Mouse (Mus musculus): ENCODE data around the gene Gm8994.
A peak's percentile ranks its signal among the peaks of the same experiment; 100 is the strongest.
"Not testable (repeated sequence)": the region's sequence is repeated elsewhere in the genome, so short reads cannot be mapped to it uniquely, and the experiment has no call there.

Gm8994 gene

DNA sequence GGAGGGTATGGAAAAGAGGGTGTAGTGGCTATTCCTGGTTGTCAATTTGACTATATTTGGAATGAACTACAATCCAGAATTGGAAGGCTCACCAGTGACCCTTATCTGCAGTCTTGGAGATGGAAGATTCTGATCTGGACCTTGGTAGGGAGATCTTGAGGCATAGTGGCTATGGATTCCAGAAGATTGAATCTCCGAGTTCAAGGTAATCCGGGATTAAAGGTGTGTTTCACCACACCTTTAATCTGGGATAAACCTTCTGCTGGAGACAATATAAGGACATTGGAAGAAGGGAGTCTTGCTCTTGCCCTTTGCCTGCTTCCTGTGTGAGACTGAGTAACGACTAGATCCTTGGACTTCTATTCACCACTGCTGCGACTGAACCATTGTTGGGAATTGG, at the start of gene Gm8994:
Gene Gm8994 (plus strand): TSS at position 301 of the 400 bp plus-strand sequence.
- not testable (repeated sequence) for DNase-seq (ENCODE audit: low read depth)

DNA sequence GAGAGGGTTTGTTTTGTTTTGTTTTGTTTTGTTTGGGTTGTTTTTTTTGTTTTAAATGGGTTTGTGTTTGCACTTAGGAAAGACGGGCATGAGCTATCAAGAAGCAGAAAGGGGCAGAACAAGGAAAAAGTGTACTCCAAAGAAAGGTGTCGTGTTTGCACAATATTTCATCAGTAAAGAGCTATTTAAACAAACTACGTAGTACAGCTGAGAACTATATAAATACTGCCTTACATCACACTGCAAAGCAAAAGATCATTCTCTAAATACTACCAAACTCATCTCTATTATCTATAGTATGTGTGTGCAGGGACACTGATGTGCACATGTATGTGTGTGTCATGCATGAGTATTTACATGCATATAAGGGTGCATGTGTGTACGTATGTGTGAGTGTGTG, 49.7 kb upstream of the Gm8994 start:
- no peak for DNase-seq (ENCODE audit: low read depth)

DNA sequence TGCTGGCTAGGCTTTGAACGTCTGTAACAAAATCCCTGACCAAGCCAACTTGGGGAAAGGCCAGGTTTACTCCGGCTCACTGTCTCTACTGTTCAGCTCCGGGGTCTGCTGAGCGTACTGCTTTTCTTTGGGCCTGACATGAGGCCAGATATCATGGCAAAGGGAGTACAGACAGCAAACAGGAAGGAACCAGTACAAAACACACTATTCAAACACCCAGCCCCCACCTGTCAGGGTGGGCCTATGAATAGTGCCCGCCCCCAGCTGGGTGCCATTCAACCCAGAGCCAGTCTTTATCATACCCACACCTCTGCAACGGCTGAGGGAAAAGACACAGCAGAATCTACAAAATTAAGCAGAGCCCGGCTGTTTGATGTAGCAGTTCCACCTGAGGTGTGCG, 42.8 kb upstream of the Gm8994 start:
- DNase-seq (ENCODE audit: low read depth), result no peak

DNA sequence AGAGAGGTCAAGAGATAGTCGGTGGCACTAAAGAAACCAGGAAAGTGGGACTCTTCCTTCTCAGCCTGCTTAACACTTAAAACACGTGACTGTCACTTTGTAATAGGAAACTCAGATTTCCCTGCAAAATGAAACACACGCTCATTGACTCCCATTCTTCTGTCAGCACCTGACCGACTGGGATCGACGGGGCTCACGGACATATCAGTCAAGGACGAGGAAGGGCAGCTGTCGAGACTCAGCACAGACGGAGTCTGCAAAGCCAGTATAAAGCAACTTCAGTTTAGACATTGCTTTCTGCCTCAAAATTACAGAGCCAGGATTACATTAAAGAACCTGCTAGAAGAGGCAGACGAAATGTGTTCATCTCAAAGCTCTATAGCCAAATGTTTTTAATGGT, 41.2 kb upstream of the Gm8994 start:
- no peak for DNase-seq (ENCODE audit: low read depth)

DNA sequence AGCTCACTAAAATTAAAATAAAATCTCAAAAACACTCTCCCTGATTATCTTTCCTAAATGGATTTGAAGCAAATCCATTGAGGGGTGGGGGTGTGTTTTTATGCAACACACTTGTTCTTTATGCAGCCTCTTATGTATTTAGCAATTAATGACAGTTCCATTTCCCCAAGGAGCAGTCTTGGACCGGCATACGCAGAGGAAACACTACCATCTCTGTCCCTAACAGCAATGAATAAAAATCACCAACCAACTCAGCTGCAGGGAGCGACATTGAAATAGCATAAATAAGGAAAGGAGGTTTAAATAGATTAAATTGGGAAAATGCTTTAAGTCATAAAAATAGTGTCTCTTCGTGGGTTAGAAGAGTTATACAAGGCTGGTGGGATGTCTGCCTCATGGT, 40.8 kb upstream of the Gm8994 start:
- no peak for DNase-seq (ENCODE audit: low read depth)

DNA sequence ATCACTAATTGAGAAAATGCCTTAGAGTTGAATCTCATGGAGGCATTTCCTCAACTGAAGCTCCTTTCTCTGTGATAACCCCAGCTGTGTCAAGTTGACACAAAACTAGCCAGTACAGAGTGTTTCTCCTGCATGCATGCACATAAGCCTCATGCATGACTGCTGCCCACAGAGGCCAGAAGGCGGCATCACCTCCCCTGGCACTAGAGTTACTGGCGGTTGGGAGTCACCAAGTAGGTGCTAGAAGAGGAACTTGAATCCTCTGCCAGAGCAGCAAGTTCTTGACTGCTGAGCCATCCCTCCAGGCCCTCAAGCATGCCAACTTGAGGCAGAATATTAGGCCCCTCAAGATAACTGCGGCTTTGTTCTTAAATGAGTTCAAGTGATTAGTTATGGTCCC, 35.9 kb upstream of the Gm8994 start:
- DNase-seq (ENCODE audit: low read depth), result no peak

DNA sequence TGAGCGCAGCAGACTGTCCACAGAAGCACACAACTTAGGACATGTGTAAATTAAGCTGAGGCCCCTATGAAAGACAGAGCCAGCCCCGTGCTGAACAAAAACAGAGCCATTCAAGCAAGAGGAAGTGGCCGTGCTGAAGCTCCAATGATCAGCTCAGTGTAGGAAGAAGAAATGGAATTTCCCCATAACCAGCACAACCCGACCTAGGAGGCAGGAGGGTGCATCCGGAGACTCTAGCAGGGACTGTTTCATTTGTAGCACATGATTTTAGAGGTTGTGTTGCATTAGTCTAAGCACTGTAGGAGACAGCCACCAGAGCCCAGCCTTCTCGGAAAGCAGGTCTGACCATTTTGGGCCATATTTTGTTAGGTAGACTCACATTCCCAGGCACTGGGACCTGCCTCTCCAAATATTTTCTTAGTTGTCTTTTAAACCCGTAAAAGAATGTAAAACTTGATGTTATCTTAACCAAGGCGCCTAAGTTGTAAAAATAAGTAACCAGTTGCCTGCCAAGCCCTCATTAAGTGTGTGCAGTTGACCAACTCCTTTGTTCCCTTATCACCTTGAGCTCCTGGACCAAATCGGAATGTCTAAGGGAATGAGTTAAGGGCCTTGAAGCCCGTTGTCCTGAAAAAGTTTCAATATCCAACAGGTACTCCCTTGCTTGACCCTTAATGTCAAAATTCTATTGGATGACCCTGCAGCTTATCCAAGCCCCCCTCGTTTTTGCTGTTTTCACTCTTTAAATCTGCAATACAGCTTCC, 35.2 kb upstream of the Gm8994 start:
- DNase-seq (ENCODE audit: low read depth), result no peak

DNA sequence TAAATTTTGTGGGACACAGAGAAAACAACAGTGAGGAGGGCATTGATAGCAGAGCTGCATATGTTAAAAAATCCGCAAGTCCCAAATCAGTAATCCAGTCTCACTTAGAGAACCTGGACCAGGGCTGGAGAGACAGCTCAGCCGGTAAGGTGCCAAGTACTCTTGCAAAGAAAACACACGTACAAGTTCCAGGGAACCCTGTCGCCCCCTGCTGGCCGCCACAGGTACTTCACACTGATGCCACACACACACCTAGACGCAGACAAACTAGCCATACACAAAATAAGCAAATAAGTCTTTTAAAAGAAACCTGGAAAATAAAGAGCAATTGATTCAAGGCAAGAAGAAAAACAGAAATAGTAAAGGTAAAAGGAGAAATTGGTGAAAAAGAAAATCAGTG, 33.6 kb upstream of the Gm8994 start:
- peak; percentile 5 for DNase-seq (ENCODE audit: low read depth)

DNA sequence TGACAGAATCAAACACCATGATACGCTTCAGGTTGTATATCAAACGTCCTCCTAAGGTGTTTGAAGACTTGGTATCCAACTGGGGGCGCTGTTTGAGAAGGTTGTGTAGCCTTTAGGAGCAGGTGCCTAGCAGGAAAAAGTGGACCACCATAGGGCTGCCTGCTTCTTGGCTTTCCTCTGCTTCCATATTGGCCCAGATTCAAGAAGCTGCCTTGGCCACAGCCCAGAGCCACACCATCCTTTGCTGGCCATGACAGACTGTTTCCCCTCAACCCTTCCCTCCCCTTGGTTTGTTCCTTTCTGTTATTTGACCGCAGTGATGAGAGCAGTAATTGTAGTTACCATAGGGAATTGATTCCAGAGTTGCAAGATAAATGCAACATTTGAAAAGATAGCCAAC, 31.5 kb upstream of the Gm8994 start:
- no peak for DNase-seq (ENCODE audit: low read depth)

DNA sequence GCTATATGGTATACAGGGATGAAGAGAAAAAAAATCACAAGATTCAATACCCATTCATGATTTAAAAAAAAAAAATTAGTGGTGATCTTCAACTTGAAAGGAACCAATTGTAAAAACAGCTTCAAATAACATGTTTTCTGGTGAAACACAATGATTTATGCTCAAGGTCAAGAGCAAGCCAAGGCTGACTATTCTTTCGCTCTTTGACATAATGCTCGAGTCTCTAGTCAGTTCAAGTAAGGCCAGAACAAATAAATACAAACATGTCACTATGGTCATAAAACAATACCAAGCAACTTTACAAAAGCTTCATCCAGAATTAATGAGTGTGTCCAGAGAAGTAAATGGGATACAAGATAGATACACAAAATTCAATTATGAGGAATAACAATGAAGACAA, 31.1 kb upstream of the Gm8994 start:
- no peak for DNase-seq (ENCODE audit: low read depth)

DNA sequence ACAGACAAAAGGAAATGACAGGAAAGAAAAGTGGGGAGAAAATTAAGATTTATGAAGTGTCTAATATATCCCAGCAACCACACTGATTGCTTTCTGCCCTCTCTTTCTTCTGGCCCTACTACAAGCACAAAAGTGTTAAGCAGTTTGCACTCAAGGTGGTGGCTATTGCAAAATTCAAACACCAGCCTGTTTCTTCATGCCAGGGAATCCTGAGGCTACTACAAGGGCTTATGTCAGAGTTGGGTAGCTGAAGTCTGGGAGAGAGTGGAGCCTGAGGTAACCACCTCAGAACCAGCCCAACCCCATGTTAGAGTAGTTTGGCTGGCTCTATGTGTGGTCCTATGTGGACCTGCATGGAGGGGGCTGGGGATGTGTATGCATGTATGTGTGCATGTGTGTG, 23.8 kb upstream of the Gm8994 start:
- no peak for DNase-seq (ENCODE audit: low read depth)

DNA sequence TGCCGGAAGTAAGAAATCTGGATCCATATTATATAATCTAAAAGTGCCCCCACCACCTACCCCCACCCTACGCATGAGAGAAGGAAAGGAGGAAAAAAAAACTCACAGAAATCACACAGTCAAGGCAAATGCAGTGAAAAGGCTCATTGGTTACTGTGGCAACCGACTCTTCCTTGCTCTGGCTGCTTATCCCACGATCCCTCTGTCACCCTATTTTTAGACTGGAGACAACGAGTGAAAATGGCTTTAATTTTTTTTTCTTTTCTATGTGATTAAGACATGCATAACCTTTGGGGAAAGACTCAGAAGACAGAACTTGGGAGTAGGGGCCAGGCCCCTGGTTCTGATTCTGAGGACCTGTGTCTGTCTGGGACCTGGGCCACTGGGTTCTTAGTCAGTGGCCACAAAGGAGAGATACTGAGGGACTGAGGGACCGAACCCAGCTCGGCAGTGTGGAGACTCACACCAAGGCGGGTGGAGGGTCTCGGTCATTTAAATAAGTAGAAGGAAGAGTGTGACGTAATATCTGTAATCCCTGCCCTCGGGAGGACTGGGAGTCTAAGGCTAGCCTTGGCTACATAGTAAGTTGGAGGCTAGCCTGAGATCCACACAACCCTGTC, 22.9 kb upstream of the Gm8994 start:
- no peak for DNase-seq (ENCODE audit: low read depth)

DNA sequence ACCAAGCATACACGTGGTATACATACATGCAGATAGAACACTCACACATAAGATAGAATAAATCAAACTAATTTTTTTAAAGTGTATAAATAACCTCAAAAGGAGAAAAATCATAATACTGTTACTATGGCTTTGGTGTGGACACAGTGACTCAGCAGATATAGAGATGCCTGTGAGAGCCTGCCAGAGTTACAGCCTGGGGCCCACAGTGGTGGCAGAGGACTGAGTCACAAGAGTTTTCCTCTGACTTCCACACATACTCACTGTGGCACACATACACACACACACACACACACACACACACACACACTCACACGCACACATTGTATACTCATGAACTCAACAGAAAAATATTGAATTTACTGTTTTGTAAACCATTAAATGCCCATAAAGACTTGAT, 17.9 kb upstream of the Gm8994 start:
- DNase-seq (ENCODE audit: low read depth), result no peak

DNA sequence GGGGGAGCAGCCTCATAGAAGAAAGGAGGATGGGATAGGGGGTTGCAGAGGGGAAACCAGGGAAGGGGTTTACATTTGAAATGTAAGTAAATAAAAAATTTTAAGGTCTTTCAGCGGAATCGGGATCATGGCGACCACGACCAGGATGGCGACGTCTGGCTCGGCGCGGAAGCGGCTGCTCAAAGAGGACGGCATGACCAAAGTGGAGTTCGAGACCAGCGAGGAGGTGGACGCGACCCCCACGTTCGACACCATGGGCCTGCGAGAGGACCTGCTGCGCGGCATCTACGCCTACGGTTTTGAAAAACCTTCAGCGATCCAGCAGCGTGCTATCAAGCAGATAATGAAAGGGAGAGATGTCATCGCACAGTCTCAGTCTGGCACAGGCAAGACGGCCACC, 1.1 kb downstream of the Gm8994 start:
- DNase-seq (ENCODE audit: low read depth), result not testable (repeated sequence)

DNA sequence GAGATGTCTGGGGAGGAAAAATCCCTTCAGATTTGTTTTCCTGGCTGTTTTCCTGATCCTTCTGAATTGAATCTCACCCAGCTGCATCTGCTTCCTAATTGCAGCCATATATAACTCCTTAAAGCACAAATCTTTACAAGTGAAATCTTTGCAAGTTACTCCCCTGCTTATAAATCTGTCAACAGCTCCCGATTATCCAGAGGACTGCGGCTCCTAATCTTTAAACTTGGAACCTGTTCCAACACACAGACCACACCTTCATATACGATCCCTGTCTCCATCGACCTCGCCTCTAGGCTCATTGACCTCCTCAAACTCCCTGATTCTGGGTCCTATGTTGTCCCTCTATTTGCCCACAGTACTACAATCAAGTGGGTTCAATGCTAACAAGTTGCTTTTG, 13.3 kb downstream of the Gm8994 start:
- DNase-seq (ENCODE audit: low read depth), result no peak

DNA sequence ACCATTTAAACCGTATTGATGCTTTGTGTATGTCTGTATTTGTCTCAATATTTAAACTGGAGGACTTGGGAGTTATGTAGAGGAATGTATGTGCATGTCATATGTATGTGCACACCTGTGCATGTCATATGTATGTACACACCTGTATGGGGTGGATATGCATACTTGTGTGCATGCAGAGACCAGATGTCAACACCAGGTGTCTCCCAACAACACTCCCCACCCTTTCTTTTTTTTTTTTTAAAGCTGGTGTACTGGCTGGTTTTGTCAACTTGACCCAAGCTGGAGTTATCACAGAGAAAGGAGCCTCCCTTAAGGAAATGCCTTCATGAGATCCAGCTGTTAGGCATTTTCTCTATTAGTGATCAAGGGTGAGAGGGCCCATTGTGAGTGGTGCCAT, 13.8 kb downstream of the Gm8994 start:
- DNase-seq (ENCODE audit: low read depth), result no peak

DNA sequence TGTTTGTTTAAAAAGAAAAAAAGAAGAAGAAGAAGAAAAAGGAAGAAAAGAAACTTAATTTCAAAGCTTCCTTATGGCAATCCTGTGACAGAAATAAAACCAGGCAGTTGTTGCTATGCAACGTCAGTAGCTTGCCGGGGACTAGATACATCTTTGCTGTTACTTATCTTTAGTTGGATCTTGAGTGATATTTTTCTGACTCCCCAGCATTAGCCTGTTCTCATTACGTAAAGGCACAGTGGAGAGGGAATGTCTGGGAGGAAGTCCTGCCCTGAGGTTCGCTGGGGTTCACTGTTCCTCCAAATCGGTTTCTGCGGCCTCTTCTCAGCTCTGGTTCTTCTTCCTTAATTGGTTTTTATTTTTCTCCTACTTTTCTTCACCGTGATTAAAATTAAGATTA, 16.5 kb downstream of the Gm8994 start:
- DNase-seq (ENCODE audit: low read depth), result no peak

DNA sequence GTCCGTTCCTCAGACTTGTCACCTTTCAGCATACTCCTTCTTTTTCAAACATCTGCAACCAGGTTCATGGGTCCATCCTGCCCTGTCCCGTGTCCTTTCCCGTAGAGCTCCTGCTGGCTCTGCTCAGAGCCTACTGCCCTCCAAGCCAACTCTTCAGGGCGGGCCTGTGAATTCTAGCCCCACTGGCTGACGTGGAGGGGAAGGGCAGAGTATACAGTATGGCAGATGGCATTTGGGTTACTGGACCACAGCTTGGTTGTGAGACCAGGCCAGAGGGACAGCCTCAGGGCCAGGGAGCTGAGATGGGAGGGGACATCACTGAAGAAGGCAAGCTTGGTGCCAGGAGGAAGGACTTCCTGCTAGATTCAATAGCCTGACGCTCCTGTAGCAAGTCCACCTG, 17.7 kb downstream of the Gm8994 start:
- no peak for DNase-seq (ENCODE audit: low read depth)

DNA sequence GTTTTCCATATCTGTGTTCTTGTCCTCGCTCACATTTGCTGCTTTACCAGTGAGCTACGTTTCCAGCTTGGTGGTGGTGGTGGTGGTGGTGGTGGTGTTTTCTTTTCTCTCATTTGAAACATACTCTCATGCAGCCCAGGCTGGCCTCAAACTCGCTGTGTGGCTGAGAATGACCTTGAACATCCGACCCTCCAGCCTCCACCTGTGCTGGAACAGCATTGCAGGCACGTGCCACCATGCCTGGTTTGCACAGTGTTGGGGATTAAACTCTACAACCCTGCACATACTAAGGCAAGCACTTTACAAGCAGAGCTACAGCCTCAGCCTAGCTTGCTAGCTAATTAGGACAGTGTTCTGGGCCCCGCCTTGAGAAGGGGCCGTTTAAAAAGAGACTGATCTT, 18.3 kb downstream of the Gm8994 start:
- DNase-seq (ENCODE audit: low read depth), result no peak

DNA sequence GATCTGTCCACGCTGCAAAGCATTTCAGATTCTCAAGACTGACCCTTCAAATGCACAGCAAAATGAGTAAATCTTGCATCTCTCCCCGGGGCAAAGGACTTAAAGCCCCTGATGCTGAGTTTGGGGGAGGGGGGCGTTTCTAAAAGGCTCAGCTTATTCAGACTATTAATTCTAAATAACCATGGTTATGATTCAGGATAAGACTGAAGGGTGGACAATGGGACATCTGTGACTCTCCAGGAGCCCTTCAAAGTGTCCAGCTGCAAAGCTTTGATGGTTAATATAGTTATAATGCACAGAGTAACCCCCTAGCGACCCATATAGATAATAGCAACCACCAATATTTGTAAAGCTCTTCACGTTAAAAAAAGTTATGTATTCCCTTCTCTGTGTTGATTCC, 19.7 kb downstream of the Gm8994 start:
- no peak for DNase-seq (ENCODE audit: low read depth)

DNA sequence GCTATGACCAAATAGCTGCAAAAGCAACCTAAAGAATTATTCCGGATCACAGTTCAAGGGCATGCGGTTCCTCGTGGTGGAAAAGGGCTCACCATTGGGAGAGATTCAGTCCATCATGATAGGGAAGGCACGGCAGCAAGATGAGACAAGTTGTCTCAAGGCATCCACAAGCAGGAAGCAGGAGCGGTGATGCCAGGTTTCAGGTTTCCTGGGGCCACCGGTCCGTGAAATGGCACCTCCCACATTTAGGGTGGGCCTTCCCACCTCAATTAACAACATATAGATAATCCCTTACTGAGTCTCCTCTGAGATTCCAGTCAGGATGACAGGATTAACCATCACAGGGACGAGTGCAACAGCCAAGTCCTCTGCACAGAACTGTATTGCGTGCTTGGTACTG, 20.3 kb downstream of the Gm8994 start:
- DNase-seq (ENCODE audit: low read depth), result no peak

DNA sequence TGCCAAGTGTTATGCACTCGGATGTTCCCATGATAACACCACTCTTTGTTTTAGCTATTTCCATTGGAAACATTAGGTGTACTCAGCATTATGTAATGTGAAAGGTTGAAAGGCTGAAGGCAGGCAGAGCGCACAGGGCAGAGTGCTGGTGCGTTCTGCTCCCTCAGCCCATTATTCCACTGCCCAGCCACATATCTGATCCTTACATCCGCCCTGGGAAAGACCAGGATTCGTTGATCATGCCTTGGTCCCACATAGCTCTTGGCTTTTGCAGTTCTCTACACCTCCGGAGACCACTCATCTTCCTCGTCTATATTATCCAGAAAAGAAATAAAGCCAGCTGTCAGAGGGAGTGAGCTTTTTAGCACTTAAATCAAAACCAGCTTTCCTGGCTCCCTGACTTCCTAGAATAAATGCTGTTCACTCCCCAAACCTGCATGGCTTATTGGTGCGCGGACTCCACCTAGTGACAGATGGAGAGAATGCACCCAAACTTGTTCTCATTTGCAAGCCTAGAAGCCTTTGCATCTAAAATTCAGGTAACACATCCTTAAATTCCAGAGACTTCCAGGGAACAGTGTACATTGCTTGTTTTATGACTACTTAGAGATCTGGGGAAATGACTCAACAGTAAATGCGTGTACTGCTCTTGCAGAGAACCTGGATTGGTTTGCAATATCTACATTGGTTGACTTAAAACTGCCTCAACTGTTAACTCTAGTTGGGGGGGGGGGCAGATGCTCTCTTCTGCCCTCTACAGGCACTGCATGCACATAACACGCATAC, 26.3 kb downstream of the Gm8994 start:
- DNase-seq (ENCODE audit: low read depth), result peak; percentile 38

DNA sequence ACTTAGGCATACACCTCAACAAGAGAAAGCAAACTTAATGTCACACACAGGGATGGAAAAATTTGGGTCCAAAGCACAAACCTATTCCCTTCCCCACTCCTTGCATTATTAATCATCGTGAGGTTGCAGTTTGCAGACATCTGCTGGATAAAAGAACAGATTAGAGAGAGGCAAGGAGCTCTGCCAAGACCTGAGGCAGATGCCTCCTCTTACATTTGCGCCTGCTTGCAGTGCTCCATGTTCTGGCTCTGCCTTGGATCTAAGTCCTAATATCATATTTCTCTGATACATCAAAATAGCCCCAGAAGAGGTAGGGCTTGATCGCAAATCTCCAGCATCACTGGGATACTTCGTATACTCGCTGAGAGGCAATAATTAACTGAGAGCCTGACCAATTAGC, 31.1 kb downstream of the Gm8994 start:
- no peak for DNase-seq (ENCODE audit: low read depth)

Measured in induced T-regulatory cell, adult 2 months (primary cell).